Mouse (Mus musculus) left cerebral cortex, adult 11 months (tissue): ENCODE data around the gene Xylb.
A peak's percentile ranks its signal among the peaks of the same experiment; 100 is the strongest.

Experiments
- DNase-seq: peaks from one replicate; pipeline ENCODE4 v3.0.0; 2022; ENCODE audit warnings: low spot score

Xylb gene

GRCm38 (mm10) chr9:119357331-119358057 lies at the start of gene Xylb:
TSS of gene Xylb (plus strand) at chr9:119357381.
- DNase-seq: peak; percentile 80

DNA sequence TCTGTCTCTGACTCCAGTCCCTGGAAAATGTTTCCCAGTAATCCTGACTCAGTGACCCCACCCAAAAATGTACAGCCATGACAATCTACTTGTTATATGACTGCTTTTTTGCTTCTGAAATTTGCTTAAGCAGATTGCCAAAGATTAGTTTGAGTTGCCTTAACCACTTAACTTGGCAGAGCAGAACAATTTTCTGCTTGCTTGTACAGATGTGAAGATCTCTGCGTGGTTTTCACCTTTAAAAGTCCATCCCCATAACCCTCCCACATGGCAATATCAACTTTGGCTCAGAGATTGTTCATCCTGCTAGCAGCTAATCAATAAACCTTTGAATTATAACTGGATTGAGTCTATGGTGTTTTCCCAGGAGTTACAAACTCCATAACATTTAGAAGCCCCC lies 48.1 kb upstream of the Xylb start:
- no peak for DNase-seq

GRCm38 (mm10) chr9:119313096-119313495 lies 44.1 kb upstream of the Xylb start:
- DNase-seq: no peak

DNA sequence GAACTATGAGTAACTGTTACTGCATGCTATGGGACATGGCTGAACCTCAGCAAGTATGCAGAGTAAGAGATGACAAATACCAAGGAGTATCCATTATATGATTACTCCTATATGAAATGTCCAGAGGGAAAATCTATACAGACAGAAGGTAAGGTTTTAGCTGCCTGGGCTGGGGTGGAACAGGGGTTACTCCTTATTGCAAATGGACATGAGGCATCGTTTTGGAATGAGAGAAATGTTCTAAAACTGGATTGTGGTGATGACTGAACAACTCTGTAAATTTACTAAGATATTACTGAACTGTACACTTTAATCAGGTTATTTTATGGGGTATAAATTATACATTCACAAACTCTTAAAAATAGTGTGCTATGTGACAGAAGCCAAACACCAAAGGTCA lies 38.3 kb upstream of the Xylb start:
- DNase-seq: no peak

DNA sequence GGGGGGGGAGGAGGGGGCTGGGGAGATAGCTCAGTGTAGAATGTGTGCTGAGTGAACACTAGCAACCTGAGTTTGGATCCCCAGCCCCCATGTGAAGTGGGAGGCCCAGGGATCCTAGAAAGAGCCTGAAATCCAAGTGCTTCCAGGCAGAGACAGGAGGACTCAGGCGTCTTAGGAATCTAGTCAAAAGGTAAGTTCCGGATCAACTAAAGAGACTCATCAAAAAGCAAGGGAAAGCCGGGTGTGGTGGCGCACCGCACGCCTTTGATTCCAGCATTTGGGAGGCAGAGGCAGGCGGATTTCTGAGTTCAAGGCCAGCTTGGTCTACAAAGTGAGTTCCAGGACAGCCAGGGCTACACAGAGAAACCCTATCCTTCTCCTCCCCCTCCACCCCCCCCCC lies 36.7 kb upstream of the Xylb start:
- DNase-seq: no peak

GRCm38 (mm10) chr9:119320946-119321345 lies 36.2 kb upstream of the Xylb start:
- DNase-seq: no peak

- DNase-seq: no peak
Observed at GRCm38 (mm10) chr9:119321392-119322229, 35.6 kb upstream of the Xylb start.

DNA sequence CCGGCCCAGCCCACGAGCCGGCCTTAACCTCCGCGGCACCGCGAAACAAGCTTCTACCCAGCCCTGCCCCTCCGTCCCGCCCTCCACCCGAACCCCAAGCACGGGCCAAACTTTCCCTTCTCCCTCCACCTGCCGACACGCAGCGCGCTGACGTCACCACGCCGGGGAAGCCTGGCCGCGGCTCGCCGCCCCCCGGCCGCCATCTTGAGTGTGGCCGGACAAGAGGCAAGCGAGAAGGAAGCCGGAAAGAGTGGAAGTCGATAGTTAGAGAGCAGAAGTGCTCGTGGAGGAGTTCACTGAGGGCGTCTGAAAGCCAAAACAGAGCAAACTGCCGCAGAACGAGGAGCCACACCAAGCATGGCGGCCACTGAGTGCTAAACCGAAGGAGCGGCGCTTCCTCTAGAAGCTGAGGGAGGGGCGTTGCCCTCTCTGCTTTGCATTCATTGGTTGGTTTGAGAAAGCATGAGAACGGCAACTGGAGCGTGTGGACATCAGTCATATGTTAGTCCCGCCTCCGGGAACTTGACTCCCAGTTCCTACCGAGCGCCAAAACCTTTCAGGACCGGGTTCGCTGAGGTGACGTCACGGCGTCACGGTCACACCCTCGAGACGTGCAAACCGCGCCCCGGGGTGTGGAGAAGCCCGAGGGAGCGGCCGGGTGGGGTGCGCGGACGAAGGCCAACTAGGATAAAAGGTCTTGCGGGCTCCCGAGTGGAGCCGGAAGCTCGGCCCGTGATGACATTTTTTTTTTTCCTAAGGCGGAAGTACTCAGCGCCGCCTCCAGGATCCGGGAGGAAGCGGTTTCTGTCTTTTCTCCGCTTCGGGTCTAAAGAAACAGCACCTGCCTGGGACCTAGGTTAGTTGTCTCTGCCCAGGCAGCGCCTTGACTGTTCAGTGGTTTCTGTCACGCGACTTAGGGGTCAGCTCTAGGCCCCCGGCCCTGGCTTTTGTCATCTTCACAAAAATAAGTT lies 34.6 kb upstream of the Xylb start, which contains the start of gene Oxsr1:
Gene Oxsr1 (minus strand): TSS at position 139 of the 971 bp plus-strand sequence.
- DNase-seq: peak; percentile 99

- DNase-seq: no peak
Observed at GRCm38 (mm10) chr9:119323260-119323645, 33.9 kb upstream of the Xylb start.

GRCm38 (mm10) chr9:119324130-119324529 lies 33.1 kb upstream of the Xylb start:
- DNase-seq: no peak

- DNase-seq: no peak
Observed at GRCm38 (mm10) chr9:119328488-119328887, 28.7 kb upstream of the Xylb start.

DNA sequence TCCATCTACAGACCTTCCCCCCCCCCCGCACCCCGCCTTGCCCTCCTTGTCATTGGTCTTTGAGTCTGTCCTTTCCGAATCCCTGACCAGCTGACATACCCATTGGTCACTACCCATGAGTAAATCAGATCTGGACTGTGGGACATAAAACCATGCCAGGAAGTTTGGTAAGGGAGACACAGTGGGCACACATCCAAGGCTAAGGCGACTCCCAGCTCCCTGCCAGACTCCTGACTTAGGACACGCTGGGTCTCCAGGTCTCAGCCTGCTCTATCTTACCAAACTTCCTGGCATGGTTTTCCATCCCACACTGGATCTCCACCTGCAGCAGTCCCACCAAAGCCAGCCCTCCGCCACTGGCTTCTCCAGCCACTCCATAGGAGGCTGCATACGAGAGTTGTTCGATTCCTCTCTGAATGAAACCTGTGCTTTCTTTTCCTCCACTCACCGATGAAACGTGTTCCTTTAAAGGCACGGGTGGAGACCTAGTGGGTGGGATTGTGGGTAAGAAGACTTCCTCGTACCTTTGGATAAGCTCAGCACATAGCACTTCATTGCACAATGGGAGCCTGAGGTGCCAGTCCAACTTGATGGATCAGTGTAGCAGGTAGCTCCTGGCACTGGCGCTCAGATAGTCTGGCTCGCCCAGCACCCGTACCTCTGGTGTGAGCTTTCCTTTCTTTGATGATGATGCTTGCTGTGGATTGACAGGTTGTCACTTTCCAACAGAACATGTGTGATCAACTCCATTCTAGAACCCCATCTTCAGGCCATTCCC lies 26.8 kb upstream of the Xylb start:
- no peak for DNase-seq

DNA sequence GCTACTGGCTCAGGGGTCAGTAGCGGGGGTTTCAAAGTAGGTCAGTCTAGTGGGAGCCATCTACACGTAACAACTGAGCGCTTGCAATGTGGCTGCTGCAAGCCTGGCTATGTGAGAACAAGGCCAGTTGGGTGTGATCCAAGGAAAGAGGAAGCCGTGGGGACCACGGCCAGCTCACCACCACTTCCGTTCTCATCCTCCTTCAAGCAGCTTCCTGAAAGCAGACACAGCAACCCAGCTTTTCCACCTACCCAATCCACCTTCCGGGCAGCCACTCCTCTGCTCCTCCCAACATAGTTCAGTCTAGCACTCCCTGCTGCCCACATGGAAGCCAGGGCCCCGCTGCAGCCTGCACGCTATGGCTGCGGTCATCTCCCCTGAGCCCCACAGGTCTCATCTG lies 22.9 kb upstream of the Xylb start:
- no peak for DNase-seq

DNA sequence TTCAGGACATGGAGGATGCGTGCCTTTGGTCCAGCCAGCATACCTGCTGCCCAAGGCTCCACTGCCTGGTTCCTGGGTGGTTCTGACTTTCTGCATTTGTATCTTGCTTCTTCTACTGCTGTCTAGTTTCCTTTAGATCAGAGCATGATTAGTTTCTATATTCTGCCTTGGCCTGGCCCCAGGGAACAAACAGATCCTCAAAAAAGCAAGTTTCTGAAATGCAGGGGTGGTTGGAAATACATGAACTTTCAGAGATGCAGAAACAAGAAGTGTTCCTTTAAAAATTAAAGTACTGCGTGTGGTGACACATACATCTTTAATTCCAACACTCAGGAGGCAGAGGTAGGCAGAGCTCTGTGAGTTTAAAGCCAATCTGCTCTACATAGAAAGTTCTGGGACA lies 22.3 kb upstream of the Xylb start:
- DNase-seq: no peak

DNA sequence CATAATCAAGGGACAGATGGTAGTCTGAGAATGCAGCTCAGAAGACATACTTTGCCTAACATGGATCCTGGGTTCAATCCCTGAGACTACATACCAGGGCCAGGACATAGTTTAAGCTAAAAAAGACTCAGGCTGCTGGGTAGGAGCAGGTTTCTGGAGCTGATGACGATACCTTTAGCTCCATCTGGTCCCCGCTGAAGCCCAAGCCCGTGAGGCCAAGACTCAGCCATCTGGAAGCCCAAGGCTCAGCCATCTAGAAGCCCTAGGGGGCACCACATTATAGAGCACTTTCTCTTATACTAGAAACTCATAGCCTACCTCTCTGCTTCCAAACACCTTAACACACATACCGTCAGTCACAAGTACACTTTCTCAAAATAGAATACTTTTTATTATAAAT lies 21.6 kb upstream of the Xylb start:
- DNase-seq: no peak

DNA sequence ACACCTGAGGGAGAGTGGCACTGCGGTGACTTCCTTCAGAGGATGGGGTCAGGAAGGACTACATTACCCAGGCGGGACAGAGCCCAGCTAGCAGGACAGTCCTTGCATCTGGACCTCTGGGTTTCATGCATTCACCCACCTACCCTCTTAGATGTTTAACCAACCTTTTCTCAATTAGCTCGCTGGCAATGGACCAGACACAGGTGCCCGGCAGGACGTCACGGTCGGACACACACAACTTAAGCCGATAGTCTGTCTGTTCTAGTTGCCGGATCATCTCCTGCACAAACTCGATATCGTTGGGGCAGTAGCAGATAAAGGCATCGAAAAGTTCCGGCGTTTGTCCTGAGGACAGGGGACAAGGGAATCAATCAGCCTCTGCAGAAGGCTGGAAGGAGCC lies 19.3 kb upstream of the Xylb start:
- no peak for DNase-seq

DNA sequence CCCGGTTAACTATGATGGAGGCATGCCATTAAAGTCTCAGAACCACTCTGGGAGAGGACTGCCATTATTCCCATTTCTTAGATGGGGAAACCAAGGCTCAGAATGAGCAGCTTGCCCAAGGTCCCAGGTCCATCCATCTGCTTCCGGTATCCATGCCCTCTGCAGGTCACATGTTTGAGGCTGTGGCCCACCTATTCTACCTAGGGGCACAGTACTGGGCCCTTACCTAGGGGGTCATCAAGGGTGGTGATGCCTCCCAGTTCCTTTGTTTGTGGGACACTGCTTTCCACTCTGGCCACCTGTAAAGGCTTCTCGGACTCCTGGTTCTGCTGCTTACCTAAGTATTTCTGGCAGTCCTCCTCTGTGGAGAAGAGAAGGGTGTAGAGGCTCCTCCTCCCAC lies 18.8 kb upstream of the Xylb start:
- no peak for DNase-seq

- DNase-seq: no peak
Observed at GRCm38 (mm10) chr9:119339106-119339505, 18.1 kb upstream of the Xylb start.

GRCm38 (mm10) chr9:119339558-119340211 lies 17.5 kb upstream of the Xylb start, which contains the start of gene Acaa1a:
TSS of gene Acaa1a (plus strand) at chr9:119339676.
- DNase-seq: no peak

GRCm38 (mm10) chr9:119340212-119340580 lies 17.0 kb upstream of the Xylb start:
- no peak for DNase-seq
